9 mouse cellular contexts compared by ENCODE assay signal in genomic region chr5:64078740-64079461, GRCm38 (mm10). TPM values are rescaled to one million over a fixed set of nuclear protein-coding genes. Genes with fewer than 3 reads are reported as not detected.
A peak's percentile ranks its signal among the peaks of the same experiment; 100 is the strongest.
DNase-seq lines count a peak whose midpoint lies in the region; ATAC-seq lines count a peak whose summit lies in the region.
"Had no signal": no experiment of that assay in that cellular context is flagged by ENCODE, and none has a peak within 500 bp of the region (broad histone marks: within the 10 kb centered on the region; RNA-seq: fewer than 3 reads in every experiment).

No protein-coding gene starts in this region.

- no peak for ATAC-seq in forebrain, embryonic 12.5 days (ENCODE audit: low FRiP score)
- 0 out of 2 replicates have a peak, but pooled peaks have one; percentile 22 for ATAC-seq in megakaryocyte-erythroid progenitor cell, adult 5-6 weeks (replicated peaks; ENCODE audit: low FRiP score, low TSS enrichment, poor library complexity, severe bottlenecking)
- no peak for ATAC-seq in inflammation-experienced regulatory T-cells, adult 6 months
- ATAC-seq: activated CD4-positive, CD25-positive, alpha-beta regulatory T cell, adult 4 months had no signal

- DNase-seq in forebrain, embryonic 10.5 days (ENCODE audit: extremely low spot score, low spot score): no peak
- peak; percentile 9 for DNase-seq in left cerebral cortex, postnatal 4 days
- no peak for DNase-seq in left cerebral cortex, adult 11 months (ENCODE audit: low spot score)
- DNase-seq in embryo, embryonic 11.5 days (ENCODE audit: low read depth, low spot score): peak; percentile 14
- DNase-seq in cerebellum, adult 11 months: no peak

- no peaks in the 10 kb centered on the region for H3K9me3 ChIP-seq in forebrain, embryonic 10.5 days
- H3K9me3 ChIP-seq in forebrain, embryonic 12.5 days: no peaks in the 10 kb centered on the region

- H3K36me3 ChIP-seq in forebrain, embryonic 10.5 days (replicated peaks): no peaks in the 10 kb centered on the region
- H3K36me3 ChIP-seq in forebrain, embryonic 12.5 days (replicated peaks): no peaks in the 10 kb centered on the region

- H3K9ac ChIP-seq in forebrain, embryonic 12.5 days: no peak overlapping the region

- H3K27me3 ChIP-seq in forebrain, embryonic 10.5 days (ENCODE audit: poor library complexity, severe bottlenecking): no peaks in the 10 kb centered on the region
- no peaks in the 10 kb centered on the region for H3K27me3 ChIP-seq in forebrain, embryonic 12.5 days

- H3K4me1 ChIP-seq in forebrain, embryonic 10.5 days: peaks cover 8% of the 10 kb centered on the region
- 0 out of 2 replicates have a peak, but pooled peaks cover 5% of the 10 kb centered on the region for H3K4me1 ChIP-seq in forebrain, embryonic 12.5 days

- H3K4me2 ChIP-seq in forebrain, embryonic 12.5 days: no peak overlapping the region

- intact Hi-C loops in left cerebral cortex, postnatal 4 days (cut with DNase I): loop anchor here (10.0 kb wide), 1 partner anchor 174 kb away; no protein-coding TSS in a partner anchor

- H3K4me3 ChIP-seq in forebrain, embryonic 10.5 days: no peak overlapping the region
- no peak overlapping the region for H3K4me3 ChIP-seq in forebrain, embryonic 12.5 days (replicated peaks)

- 71% methylated on average over 7 of the region's 7 CpGs for WGBS in forebrain, embryonic 10.5 days
- 78% methylated on average over 7 of the region's 7 CpGs for WGBS in forebrain, embryonic 12.5 days

- H3K27ac ChIP-seq in forebrain, embryonic 10.5 days: peak overlapping the region; percentile 35; the same call in 1 of the 2 replicates
- H3K27ac ChIP-seq in forebrain, embryonic 12.5 days: no peak overlapping the region

RNA-seq across cellular contexts. Expression of gene Pgm2, which starts 13.8 kb away (rescaled TPM):
- 25.8 and 27.0 TPM in 2 replicates for polyA plus RNA-seq in forebrain, embryonic 10.5 days (2016; fragmentation: Nextera tagmentation; extraction: Ambion mirVana)
- polyA plus RNA-seq in forebrain, embryonic 12.5 days (2016; fragmentation: Nextera tagmentation; extraction: Ambion mirVana): 30.7 and 31.5 TPM in 2 replicates
- 10 to 100 TPM; 14.5 to 16.4 TPM for total RNA-seq in left cerebral cortex, postnatal 4 days (2021)
- total RNA-seq in megakaryocyte-erythroid progenitor cell, adult 5-6 weeks (2014; fragmentation: Nextera tagmentation): 44.1 and 49.9 TPM in 2 replicates
- 63.1 and 65.8 TPM in 2 replicates for total RNA-seq in megakaryocyte-erythroid progenitor cell, adult 5-6 weeks (2017)
- 10 to 100 TPM; 18.2 to 27.0 (median 19.2) TPM for polyA plus RNA-seq in inflammation-experienced regulatory T-cells, adult 6 months (2017; shearing (Covaris generic))

Comparison
In these comparisons a context has a peak if more than half of its experiments do, and no peak if none do; other contexts are left out.
1. DNase-seq: peak in left cerebral cortex, postnatal 4 days (single experiment) and embryo, embryonic 11.5 days (single experiment); none in forebrain, embryonic 10.5 days (single experiment), left cerebral cortex, adult 11 months (single experiment) and cerebellum, adult 11 months (single experiment).